Mouse (Mus musculus) liver, embryonic 11.5 days (tissue): Measurements from ENCODE around the gene Armh1. TPM values are rescaled to one million over a fixed set of nuclear protein-coding genes. Genes with fewer than 3 reads are reported as not detected.

Experiments used
- ATAC-seq: fragments of 200-750 bp; cut with Nextera tagmentation; replicated peaks from 2 replicates; pipeline ENCODE4 v1.8.0; 2017; ENCODE audit warnings: moderate number of reproducible peaks, mild to moderate bottlenecking, moderate TSS enrichment, moderate library complexity; ENCODE audit not compliant: low FRiP score
- DNase-seq: peaks from one replicate; pipeline ENCODE4 v3.0.0-alpha.2; 2017; ENCODE audit warnings: low spot score
- H3K27ac ChIP-seq: fragments of 300-500 bp; sonication (generic); 2 replicates; pipeline ENCODE4 v1.5.1; 2014; ENCODE audit warnings: mild to moderate bottlenecking, low read depth, low read length, control low read depth
- H3K27me3 ChIP-seq: fragments of 300-500 bp; sonication (generic); replicated peaks from 2 replicates; pipeline ENCODE4 v1.6.1; 2014; ENCODE audit warnings: low read length, mixed read lengths; ENCODE audit not compliant: control insufficient read depth, insufficient read depth
- H3K36me3 ChIP-seq: fragments of 300-500 bp; sonication (generic); 2 replicates; pipeline ENCODE4 v1.6.1; 2014; ENCODE audit warnings: mild to moderate bottlenecking, low read length, moderate library complexity, mixed read lengths; ENCODE audit not compliant: control insufficient read depth, insufficient read depth
- H3K4me1 ChIP-seq: fragments of 300-500 bp; sonication (generic); replicated peaks from 2 replicates; pipeline ENCODE4 v1.6.1; 2014; ENCODE audit warnings: low read length, mixed read lengths; ENCODE audit not compliant: control insufficient read depth, insufficient read depth
- H3K4me2 ChIP-seq: fragments of 300-500 bp; sonication (generic); 2 replicates; pipeline ENCODE4 v1.6.1; 2014; ENCODE audit warnings: mild to moderate bottlenecking, control low read depth, moderate library complexity
- H3K4me3 ChIP-seq: fragments of 300-500 bp; sonication (generic); 2 replicates; pipeline ENCODE4 v1.5.1; 2014; ENCODE audit warnings: low read depth, low read length, control low read depth
- H3K9ac ChIP-seq: fragments of 300-500 bp; sonication (generic); 2 replicates; pipeline ENCODE4 v1.6.1; 2014; ENCODE audit warnings: low read depth, low read length, control low read depth
- H3K9me3 ChIP-seq: fragments of 300-500 bp; sonication (generic); 2 replicates; pipeline ENCODE4 v1.6.1; 2016; ENCODE audit warnings: low read length, inconsistent platforms, mixed read lengths; ENCODE audit not compliant: control insufficient read depth
- WGBS: fragments of 180-500 bp; shearing (Covaris S2); extraction: QIAGEN DNeasy Blood & Tissue Kit; methylation state at CpG from one replicate; pipeline ENCODE4 v1.1.7; 2014; 5-methylcytosine and 5-hydroxymethylcytosine counted together
- polyA plus RNA-seq: library from polyadenylated mRNA; unstranded; fragments of >200 nt; fragmentation: Nextera tagmentation; extraction: Ambion mirVana; gene quantifications from 2 replicates; pipeline ENCODE4 v1.2.1, GENCODE M21; 2014

Gene Armh1
- polyA plus RNA-seq, 1 experiment from 2014 or later = not detected

- Histone ChIP-seq H3K4me2 (no peak overlapping the region), H3K4me1 (no peaks in the 10 kb centered on the region), H3K4me3 (no peak overlapping the region), H3K9ac (no peak overlapping the region), H3K9me3 (no peaks in the 10 kb centered on the region), H3K27ac (no peak overlapping the region), H3K27me3 (no peaks in the 10 kb centered on the region), H3K36me3 (no peaks in the 10 kb centered on the region)
- ATAC-seq (no peak), DNase-seq (no peak)
- 64% methylated on average over 9 of the region's 9 CpGs for WGBS
Observed at GRCm38 (mm10) chr4:117220741-117221515, 31.0 kb downstream of the Armh1 start.

- Histone ChIP-seq H3K4me2 (no peak overlapping the region), H3K27me3 (no peaks in the 10 kb centered on the region), H3K4me3 (no peak overlapping the region), H3K9ac (no peak overlapping the region), H3K4me1 (no peaks in the 10 kb centered on the region), H3K36me3 (no peaks in the 10 kb centered on the region), H3K9me3 (no peaks in the 10 kb centered on the region), H3K27ac (no peak overlapping the region)
- WGBS = 27% methylated on average over 10 of the region's 10 CpGs
- ATAC-seq = no peak
- DNase-seq = peak; percentile 45
Observed at GRCm38 (mm10) chr4:117218517-117219219, 33.3 kb downstream of the Armh1 start.

DNA sequence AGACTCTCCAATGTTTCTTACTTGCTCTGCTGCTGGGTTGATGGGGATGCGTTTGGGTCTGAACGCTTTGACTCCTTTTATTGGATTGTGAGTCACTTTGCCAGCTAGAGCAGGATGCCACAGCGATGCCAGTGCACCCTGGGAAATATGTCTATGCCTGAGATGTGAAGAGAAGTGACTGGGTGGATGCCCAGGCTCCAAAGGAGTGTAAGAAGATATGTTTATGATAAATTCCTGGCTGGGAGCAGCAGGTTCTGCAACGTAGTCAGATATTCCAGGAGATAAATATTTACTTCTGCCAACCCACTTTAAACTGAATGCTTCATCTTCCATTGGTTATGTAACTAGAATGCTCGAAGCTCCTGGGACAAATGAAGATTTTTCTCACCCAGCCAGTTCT is 34.9 kb downstream of the Armh1 start:
- Histone ChIP-seq H3K4me1 (no peaks in the 10 kb centered on the region), H3K9me3 (no peaks in the 10 kb centered on the region), H3K4me3 (no peak overlapping the region), H3K27ac (no peak overlapping the region), H3K9ac (no peak overlapping the region), H3K36me3 (no peaks in the 10 kb centered on the region), H3K27me3 (no peaks in the 10 kb centered on the region), H3K4me2 (no peak overlapping the region)
- DNase-seq (no peak), ATAC-seq (no peak)
- WGBS = 72% methylated on average over 5 of the region's 5 CpGs

GRCm38 (mm10) chr4:117214250-117214649 is 37.7 kb downstream of the Armh1 start:
- no peak overlapping the region for H3K4me3 ChIP-seq
- H3K9me3 ChIP-seq = no peaks in the 10 kb centered on the region
- no peaks in the 10 kb centered on the region for H3K4me1 ChIP-seq
- H3K36me3 ChIP-seq = no peaks in the 10 kb centered on the region
- no peak overlapping the region for H3K4me2 ChIP-seq
- 84% methylated on average over 6 of the region's 6 CpGs for WGBS
- H3K9ac ChIP-seq = no peak overlapping the region
- no peaks in the 10 kb centered on the region for H3K27me3 ChIP-seq
- ATAC-seq (no peak), DNase-seq (no peak)
- H3K27ac ChIP-seq = no peak overlapping the region

- no peak overlapping the region for H3K4me3 ChIP-seq
- H3K27me3 ChIP-seq = no peaks in the 10 kb centered on the region
- no peaks in the 10 kb centered on the region for H3K36me3 ChIP-seq
- ATAC-seq (peak; percentile 85), DNase-seq (peak; percentile 77)
- 4% methylated on average over 20 of the region's 20 CpGs for whole genome bisulfite sequencing
- no peaks in the 10 kb centered on the region for H3K4me1 ChIP-seq
- no peaks in the 10 kb centered on the region for H3K9me3 ChIP-seq
- no peak overlapping the region for H3K27ac ChIP-seq
- H3K9ac ChIP-seq = no peak overlapping the region
- no peak overlapping the region for H3K4me2 ChIP-seq
Observed at GRCm38 (mm10) chr4:117210147-117211074, 41.5 kb downstream of the Armh1 start.

DNA sequence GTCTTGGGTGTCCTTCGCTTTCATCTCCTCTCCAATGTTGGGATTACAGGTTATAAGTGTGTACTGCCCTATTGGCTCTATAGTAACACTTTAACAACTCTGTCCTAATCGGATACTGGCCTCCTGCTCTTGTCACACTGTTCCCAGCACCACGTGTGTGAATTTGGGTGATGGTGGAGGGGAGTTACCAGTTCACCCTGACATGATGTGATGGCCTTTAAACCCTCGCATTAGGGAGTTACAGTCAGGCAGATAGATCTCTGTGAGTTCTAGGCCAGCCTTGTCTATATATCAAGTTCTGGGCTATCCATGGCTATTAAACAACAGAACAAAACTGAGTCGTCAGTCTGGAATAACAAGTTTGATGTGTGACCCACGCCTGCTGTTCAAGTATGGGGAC is 42.3 kb downstream of the Armh1 start:
- no peak overlapping the region for H3K27ac ChIP-seq
- ATAC-seq = no peak

DNA sequence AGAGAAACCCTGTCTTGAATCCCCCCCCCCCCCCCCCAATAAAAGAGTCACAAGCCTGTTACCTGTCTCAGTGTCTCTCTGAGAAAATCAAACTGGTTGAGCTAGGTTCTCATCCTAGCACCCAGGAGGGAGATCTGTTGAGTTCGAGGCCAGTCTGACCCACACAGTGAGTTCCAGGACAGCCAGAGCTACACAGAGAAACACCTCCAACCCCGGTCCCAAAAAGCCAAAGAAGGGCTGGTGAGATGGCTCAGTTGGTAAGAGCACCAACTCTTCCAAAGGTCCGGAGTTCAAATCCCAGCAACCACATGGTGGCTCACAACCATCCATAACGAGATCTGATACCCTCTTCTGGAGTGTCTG is 49.0 kb downstream of the Armh1 start:
- Histone ChIP-seq H3K4me2 (no peak overlapping the region), H3K4me3 (no peak overlapping the region)
- WGBS = 59% methylated on average over 4 of the region's 4 CpGs

More for the DNA sequence above, 42.3 kb downstream of the Armh1 start:
- Histone ChIP-seq H3K27me3 (no peaks in the 10 kb centered on the region), H3K9ac (no peak overlapping the region), H3K36me3 (no peaks in the 10 kb centered on the region), H3K4me2 (no peak overlapping the region), H3K4me3 (no peak overlapping the region), H3K9me3 (no peaks in the 10 kb centered on the region), H3K4me1 (no peaks in the 10 kb centered on the region)
- WGBS = 77% methylated on average over 6 of the region's 6 CpGs
- DNase-seq = no peak

More for the DNA sequence above, 49.0 kb downstream of the Armh1 start:
- no peaks in the 10 kb centered on the region for H3K36me3 ChIP-seq
- no peak for DNase-seq
- H3K9ac ChIP-seq = no peak overlapping the region
- no peak; the same call in 1 of the 2 replicates for ATAC-seq
- no peaks in the 10 kb centered on the region for H3K9me3 ChIP-seq
- H3K4me1 ChIP-seq = no peaks in the 10 kb centered on the region
- H3K27ac ChIP-seq = 0 out of 2 replicates have a peak overlapping the region, but pooled peaks have one; percentile 17
- H3K27me3 ChIP-seq = no peaks in the 10 kb centered on the region
